Mouse (Mus musculus): Measurements from ENCODE around the gene Cul3. TPM values are rescaled to one million over a fixed set of nuclear protein-coding genes. Genes with fewer than 3 reads are reported as not detected.
A peak's percentile ranks its signal among the peaks of the same experiment; 100 is the strongest.
"Not testable (repeated sequence)": the region's sequence is repeated elsewhere in the genome, so short reads cannot be mapped to it uniquely, and the experiment has no call there.

Gene Cul3
- polyA plus RNA-seq, 1 experiment from 2014 or later = 51.7 TPM

- 86% methylated on average over 2 of the region's 2 CpGs for WGBS
Measured at GRCm38 (mm10) chr1:80362946-80363345, 22.7 kb upstream of the Cul3 start.

GRCm38 (mm10) chr1:80362400-80362799, 22.1 kb upstream of the Cul3 start:
- Histone ChIP-seq H3K36me3 (ENCODE audit: control insufficient read depth, insufficient read depth, low read length) (no peaks in the 10 kb centered on the region), H3K9me3 (ENCODE audit: control insufficient read depth, low read length) (no peaks in the 10 kb centered on the region), H3K4me1 (replicated peaks; ENCODE audit: control insufficient read depth, insufficient read depth, low read length) (no peaks in the 10 kb centered on the region), H3K4me3 (ENCODE audit: low read depth, low read length) (no peak overlapping the region), H3K27me3 (ENCODE audit: control insufficient read depth, insufficient read depth, low read length) (no peaks in the 10 kb centered on the region), H3K9ac (ENCODE audit: low read length) (no peak overlapping the region), H3K4me2 (ENCODE audit: low read depth, low read length, severe bottlenecking) (no peak overlapping the region), H3K27ac (ENCODE audit: low read depth, low read length) (no peak overlapping the region)
- 62% methylated on average over 2 of the region's 2 CpGs for WGBS
- no peak for DNase-seq (ENCODE audit: low spot score)
- no peak for ATAC-seq (replicated peaks; ENCODE audit: low FRiP score)

More at GRCm38 (mm10) chr1:80362946-80363345, 22.7 kb upstream of the Cul3 start:
- Histone ChIP-seq H3K4me1 (replicated peaks; ENCODE audit: control insufficient read depth, insufficient read depth, low read length) (no peaks in the 10 kb centered on the region), H3K27me3 (ENCODE audit: control insufficient read depth, insufficient read depth, low read length) (no peaks in the 10 kb centered on the region), H3K4me3 (ENCODE audit: low read depth, low read length) (no peak overlapping the region), H3K36me3 (ENCODE audit: control insufficient read depth, insufficient read depth, low read length) (no peaks in the 10 kb centered on the region), H3K4me2 (ENCODE audit: low read depth, low read length, severe bottlenecking) (no peak overlapping the region), H3K27ac (ENCODE audit: low read depth, low read length) (no peak overlapping the region), H3K9ac (ENCODE audit: low read length) (no peak overlapping the region), H3K9me3 (ENCODE audit: control insufficient read depth, low read length) (no peaks in the 10 kb centered on the region)
- no peak for ATAC-seq (replicated peaks; ENCODE audit: low FRiP score)
- DNase-seq (ENCODE audit: low spot score) = no peak

GRCm38 (mm10) chr1:80361771-80362170, 21.5 kb upstream of the Cul3 start:
- H3K9me3 ChIP-seq (ENCODE audit: control insufficient read depth, low read length); ATAC-seq (replicated peaks; ENCODE audit: low FRiP score); H3K27me3 ChIP-seq (ENCODE audit: control insufficient read depth, insufficient read depth, low read length); H3K4me3 ChIP-seq (ENCODE audit: low read depth, low read length); DNase-seq (ENCODE audit: low spot score); H3K36me3 ChIP-seq (ENCODE audit: control insufficient read depth, insufficient read depth, low read length); H3K27ac ChIP-seq (ENCODE audit: low read depth, low read length); H3K4me1 ChIP-seq (replicated peaks; ENCODE audit: control insufficient read depth, insufficient read depth, low read length); H3K4me2 ChIP-seq (ENCODE audit: low read depth, low read length, severe bottlenecking); H3K9ac ChIP-seq (ENCODE audit: low read length): not testable (repeated sequence)
- WGBS = 91% methylated on average over 2 of the region's 2 CpGs

- no peak overlapping the region for H3K9ac ChIP-seq (ENCODE audit: low read length)
- ATAC-seq (replicated peaks; ENCODE audit: low FRiP score) (no peak), DNase-seq (ENCODE audit: low spot score) (no peak)
- H3K4me1 ChIP-seq (replicated peaks; ENCODE audit: control insufficient read depth, insufficient read depth, low read length) = no peaks in the 10 kb centered on the region
- H3K27ac ChIP-seq (ENCODE audit: low read depth, low read length) = no peak overlapping the region
- 73% methylated on average over 4 of the region's 4 CpGs for WGBS
- no peaks in the 10 kb centered on the region for H3K36me3 ChIP-seq (ENCODE audit: control insufficient read depth, insufficient read depth, low read length)
- H3K4me3 ChIP-seq (ENCODE audit: low read depth, low read length) = no peak overlapping the region
- H3K27me3 ChIP-seq (ENCODE audit: control insufficient read depth, insufficient read depth, low read length) = no peaks in the 10 kb centered on the region
- H3K4me2 ChIP-seq (ENCODE audit: low read depth, low read length, severe bottlenecking) = no peak overlapping the region
- no peaks in the 10 kb centered on the region for H3K9me3 ChIP-seq (ENCODE audit: control insufficient read depth, low read length)
Measured at GRCm38 (mm10) chr1:80360038-80360608, 19.8 kb upstream of the Cul3 start.

GRCm38 (mm10) chr1:80340061-80340435, 232 bp downstream of the Cul3 start:
- Histone ChIP-seq H3K9me3 (ENCODE audit: control insufficient read depth, low read length) (no peaks in the 10 kb centered on the region), H3K27me3 (ENCODE audit: control insufficient read depth, insufficient read depth, low read length) (no peaks in the 10 kb centered on the region), H3K4me1 (replicated peaks; ENCODE audit: control insufficient read depth, insufficient read depth, low read length) (no peaks in the 10 kb centered on the region), H3K4me2 (ENCODE audit: low read depth, low read length, severe bottlenecking) (peak overlapping the region; percentile 83; the same call in 1 of the 2 replicates), H3K9ac (ENCODE audit: low read length) (peak overlapping the region; percentile 97), H3K27ac (ENCODE audit: low read depth, low read length) (peak overlapping the region; percentile 95), H3K4me3 (ENCODE audit: low read depth, low read length) (peak overlapping the region; percentile 98), H3K36me3 (ENCODE audit: control insufficient read depth, insufficient read depth, low read length) (no peaks in the 10 kb centered on the region)
- WGBS = 0% methylated on average over 43 of the region's 59 CpGs
- DNase-seq (ENCODE audit: low spot score) (peak; percentile 85), ATAC-seq (replicated peaks; ENCODE audit: low FRiP score) (peak; percentile 23; the same call in 1 of the 2 replicates)

- under 1% methylated on average over 33 of the region's 33 CpGs for WGBS
- Histone ChIP-seq H3K27me3 (ENCODE audit: control insufficient read depth, insufficient read depth, low read length) (no peaks in the 10 kb centered on the region), H3K36me3 (ENCODE audit: control insufficient read depth, insufficient read depth, low read length) (no peaks in the 10 kb centered on the region), H3K27ac (ENCODE audit: low read depth, low read length) (peak overlapping the region; percentile 95), H3K4me1 (replicated peaks; ENCODE audit: control insufficient read depth, insufficient read depth, low read length) (no peaks in the 10 kb centered on the region), H3K9me3 (ENCODE audit: control insufficient read depth, low read length) (no peaks in the 10 kb centered on the region), H3K9ac (ENCODE audit: low read length) (peak overlapping the region; percentile 97), H3K4me3 (ENCODE audit: low read depth, low read length) (peak overlapping the region; percentile 98), H3K4me2 (ENCODE audit: low read depth, low read length, severe bottlenecking) (peak overlapping the region; percentile 83)
- ATAC-seq (replicated peaks; ENCODE audit: low FRiP score) = peak; percentile 10
- no peak for DNase-seq (ENCODE audit: low spot score)
Measured at GRCm38 (mm10) chr1:80339425-80340021, 757 bp downstream of the Cul3 start.

GRCm38 (mm10) chr1:80338398-80338797, 1.9 kb downstream of the Cul3 start:
- Histone ChIP-seq H3K27ac (ENCODE audit: low read depth, low read length) (no peak overlapping the region), H3K36me3 (ENCODE audit: control insufficient read depth, insufficient read depth, low read length) (no peaks in the 10 kb centered on the region), H3K4me3 (ENCODE audit: low read depth, low read length) (peak overlapping the region; percentile 98), H3K27me3 (ENCODE audit: control insufficient read depth, insufficient read depth, low read length) (no peaks in the 10 kb centered on the region), H3K4me1 (replicated peaks; ENCODE audit: control insufficient read depth, insufficient read depth, low read length) (no peaks in the 10 kb centered on the region), H3K4me2 (ENCODE audit: low read depth, low read length, severe bottlenecking) (peak overlapping the region; percentile 83; the same call in 1 of the 2 replicates), H3K9ac (ENCODE audit: low read length) (peak overlapping the region; percentile 39; the same call in 1 of the 2 replicates), H3K9me3 (ENCODE audit: control insufficient read depth, low read length) (no peaks in the 10 kb centered on the region)
- WGBS = 65% methylated on average over 1 of the region's 1 CpGs
- no peak for ATAC-seq (replicated peaks; ENCODE audit: low FRiP score)
- DNase-seq (ENCODE audit: low spot score) = no peak

- Histone ChIP-seq H3K9me3 (ENCODE audit: control insufficient read depth, low read length) (no peaks in the 10 kb centered on the region), H3K9ac (ENCODE audit: low read length) (no peak overlapping the region), H3K4me1 (replicated peaks; ENCODE audit: control insufficient read depth, insufficient read depth, low read length) (no peaks in the 10 kb centered on the region), H3K27ac (ENCODE audit: low read depth, low read length) (no peak overlapping the region), H3K36me3 (ENCODE audit: control insufficient read depth, insufficient read depth, low read length) (no peaks in the 10 kb centered on the region), H3K4me2 (ENCODE audit: low read depth, low read length, severe bottlenecking) (no peak overlapping the region), H3K4me3 (ENCODE audit: low read depth, low read length) (no peak overlapping the region), H3K27me3 (ENCODE audit: control insufficient read depth, insufficient read depth, low read length) (no peaks in the 10 kb centered on the region)
- ATAC-seq (replicated peaks; ENCODE audit: low FRiP score) (no peak), DNase-seq (ENCODE audit: low spot score) (no peak)
- WGBS = 83% methylated on average over 1 of the region's 1 CpGs
Measured at GRCm38 (mm10) chr1:80335726-80336368, 4.4 kb downstream of the Cul3 start.
